Mouse (Mus musculus) granulocyte monocyte progenitor cell, adult 5-6 weeks (primary cell): ENCODE data around the gene Olfr1404. TPM values are rescaled to one million over a fixed set of nuclear protein-coding genes. Genes with fewer than 3 reads are reported as not detected.
"Not testable (repeated sequence)": the region's sequence is repeated elsewhere in the genome, so short reads cannot be mapped to it uniquely, and the experiment has no call there.

Experiments
- ATAC-seq: replicated peaks from 2 replicates; pipeline ENCODE4 v1.8.0; 2016; ENCODE audit warnings: mild to moderate bottlenecking, moderate TSS enrichment, inconsistent platforms; ENCODE audit not compliant: poor library complexity, severe bottlenecking
- total RNA-seq, 2 experiments: library from RNA; stranded (forward) in 1 of 2; stranded (reverse) in 1 of 2; fragments of 200-712, 200-1000 nt in 1 of 2; fragments of >200 nt in 1 of 2; fragmentation: Nextera tagmentation in 1 of 2; gene quantifications; 2 replicates each; pipeline ENCODE4 v1.2.3; 2014 to 2017

Gene Olfr1404
- total RNA-seq (2014; fragmentation: Nextera tagmentation), result not detected in 2 replicates
- total RNA-seq (2017), result not detected in 2 replicates

DNA sequence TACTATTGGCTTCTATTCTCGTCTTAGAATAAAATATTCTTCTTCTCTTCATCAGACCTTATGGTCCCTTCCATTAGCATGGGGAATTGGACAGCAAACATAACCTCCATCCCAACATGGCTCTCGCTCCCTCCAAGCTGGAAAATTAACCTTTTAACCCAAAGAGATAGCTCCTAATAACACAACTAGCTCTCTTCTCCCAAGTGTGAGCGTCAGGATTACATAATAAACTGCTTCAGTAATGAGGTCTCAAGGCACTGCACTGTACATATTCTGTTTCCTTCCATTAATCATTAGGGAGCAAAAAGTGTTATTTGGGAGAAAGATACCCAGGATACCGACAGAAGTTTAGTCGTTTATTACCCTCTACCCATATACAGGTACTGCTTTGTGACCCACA, at the start of gene Olfr1404:
Olfr1404 (plus strand) TSS at position 301 of the 400 bp plus-strand sequence.
- no peak for ATAC-seq

DNA sequence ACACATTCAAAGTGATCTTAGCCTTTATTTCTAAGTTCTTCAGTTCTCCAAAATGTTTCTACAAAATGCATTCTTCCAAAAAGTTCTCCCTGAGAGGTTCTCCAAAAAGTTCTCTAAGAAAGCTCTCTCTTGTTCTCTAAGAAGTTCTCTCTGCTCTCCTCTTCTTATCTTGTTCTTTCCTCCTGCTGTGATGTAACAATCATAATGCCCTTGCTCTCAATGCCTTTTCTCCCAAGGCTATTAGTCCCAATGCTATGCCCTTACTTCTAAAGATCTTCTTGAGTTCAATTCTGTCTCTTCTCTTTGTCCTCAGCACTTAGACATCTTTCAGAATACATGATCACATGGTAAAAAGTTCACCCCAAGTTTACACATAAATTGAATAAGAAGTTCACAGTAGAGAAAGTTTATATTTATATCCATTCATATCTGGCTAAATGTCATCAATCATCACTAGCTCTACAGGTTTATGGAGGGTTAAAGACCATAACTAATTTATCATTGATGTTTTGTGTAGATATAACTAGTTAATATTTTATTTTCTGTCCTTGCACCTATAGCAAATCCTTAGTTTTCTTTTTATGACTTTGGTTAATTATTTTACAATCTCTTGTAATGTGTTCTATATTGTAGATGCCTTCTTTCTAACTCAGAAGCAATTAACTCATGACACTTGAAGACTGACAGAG, 37.9 kb upstream of the Olfr1404 start:
- ATAC-seq, result no peak

DNA sequence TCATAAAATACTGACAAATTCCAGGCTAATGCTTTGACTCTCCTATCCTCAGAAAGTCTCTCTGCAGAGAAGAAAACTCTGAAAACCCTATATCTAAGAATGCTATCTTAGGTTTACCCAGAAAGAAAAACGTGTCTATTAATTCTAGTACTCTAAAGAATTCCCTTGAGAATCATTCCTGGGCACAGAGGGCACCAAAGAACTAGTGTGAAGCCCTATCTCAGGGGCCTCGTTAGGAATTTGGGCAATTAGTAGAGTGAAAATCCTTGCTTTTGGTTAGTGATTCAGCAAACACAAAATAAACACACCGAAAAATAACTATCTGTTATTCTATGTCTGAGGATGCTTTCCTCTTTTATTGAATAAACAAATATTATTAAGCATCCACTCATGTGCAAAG, 21.7 kb upstream of the Olfr1404 start, which contains the start of gene Olfr1406:
Olfr1406 (minus strand) TSS at position 101 of the 400 bp plus-strand sequence.
- ATAC-seq, result no peak

DNA sequence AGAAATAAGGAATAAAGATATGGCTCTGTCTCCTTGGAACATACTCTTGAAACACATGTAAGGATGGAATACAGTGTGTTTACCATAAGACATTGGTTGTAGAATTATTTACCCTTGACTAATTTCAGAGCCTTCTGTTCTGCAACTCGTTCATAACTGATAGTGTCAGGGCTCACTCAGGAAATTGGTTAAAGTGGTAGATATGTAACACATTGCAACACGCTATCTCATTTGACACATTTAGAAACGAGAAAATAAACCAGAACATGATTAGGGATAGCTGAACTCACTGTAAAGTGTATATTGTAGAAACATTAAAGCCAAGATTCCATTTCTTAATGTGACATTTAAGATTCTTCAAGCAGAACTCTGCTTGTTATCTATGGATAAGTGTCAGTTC, 20.1 kb upstream of the Olfr1404 start:
- ATAC-seq, result no peak; the same call in 1 of the 2 replicates

DNA sequence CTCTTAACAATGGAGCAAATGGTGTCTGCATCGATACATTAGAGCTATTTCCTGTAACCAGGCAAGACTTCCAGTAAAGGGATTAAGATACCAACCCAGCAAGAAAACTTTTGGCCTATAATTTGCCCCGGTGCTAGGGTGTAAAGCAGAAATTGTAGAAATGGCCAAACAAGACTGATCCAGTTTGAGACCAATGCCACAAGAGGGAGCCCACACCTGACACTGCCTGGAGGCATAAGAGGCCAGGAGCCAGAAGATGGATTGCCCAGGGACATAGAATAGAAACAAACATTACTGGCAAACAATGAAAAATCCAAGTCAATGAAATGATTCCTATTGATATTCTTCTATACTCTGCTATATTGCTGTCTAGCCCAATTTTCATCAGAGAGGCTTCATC, 15.8 kb upstream of the Olfr1404 start:
- no peak for ATAC-seq

DNA sequence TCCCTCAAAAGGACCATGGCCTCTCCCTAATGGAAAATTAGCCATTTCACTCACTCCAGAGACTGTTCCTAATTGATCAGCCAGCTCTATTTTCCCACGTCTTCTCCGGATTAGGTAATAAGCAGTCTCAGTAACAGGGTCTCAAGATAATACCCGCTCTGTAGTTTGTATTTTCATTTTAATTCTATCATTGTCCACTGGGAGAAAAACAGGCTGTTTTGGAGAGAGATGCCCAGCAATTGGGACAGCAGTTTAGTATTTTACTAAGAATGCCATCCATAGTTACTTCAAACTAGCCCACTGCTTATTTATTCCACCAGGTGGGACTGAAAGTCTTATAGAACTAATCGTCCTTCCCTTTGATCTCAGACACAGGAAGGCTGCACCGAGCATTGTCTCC, 14.7 kb upstream of the Olfr1404 start, which contains the start of gene Olfr218:
Olfr218 (plus strand) TSS at position 301 of the 400 bp plus-strand sequence.
- ATAC-seq, result no peak

DNA sequence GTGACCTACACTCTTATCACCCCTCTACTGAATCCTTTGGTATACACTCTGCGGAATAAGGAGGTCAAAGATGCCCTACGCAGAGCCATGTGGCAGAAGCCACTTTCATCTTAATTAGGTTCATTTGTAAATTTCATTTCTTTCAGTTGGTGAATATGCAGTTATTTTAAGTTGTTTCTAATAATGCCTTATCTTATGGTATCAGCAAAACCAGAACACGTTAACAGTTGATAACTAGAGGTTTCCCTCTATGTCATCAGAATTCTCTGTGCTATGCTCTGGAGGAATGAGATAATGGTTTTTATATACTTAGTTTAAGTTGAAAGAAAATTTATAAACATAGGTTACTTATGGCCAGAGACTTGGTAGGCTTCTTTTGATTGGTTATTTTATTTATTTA, 4.3 kb downstream of the Olfr1404 start:
- no peak for ATAC-seq

DNA sequence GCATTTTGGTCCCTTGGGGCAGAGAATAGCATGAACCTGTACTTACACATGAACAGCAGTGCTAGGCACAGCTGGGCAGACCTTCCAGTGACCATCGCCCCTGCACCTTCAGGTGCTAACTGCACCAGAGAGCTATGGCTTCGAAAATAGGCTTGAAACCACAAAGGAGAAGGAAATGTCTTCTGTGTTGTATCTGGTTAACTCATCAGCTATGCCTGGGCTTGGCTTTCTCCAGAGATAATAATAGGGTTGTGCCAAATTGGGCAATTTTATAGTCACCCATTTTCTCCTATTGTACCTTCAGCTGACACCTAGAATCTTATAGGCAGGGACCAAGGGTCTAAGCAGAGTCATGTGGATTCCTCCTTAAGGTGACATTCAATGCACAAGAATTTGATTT, 14.9 kb downstream of the Olfr1404 start, which contains the start of gene Fcer1a:
Fcer1a (minus strand) TSS at position 134 of the 400 bp plus-strand sequence.
- no peak for ATAC-seq

DNA sequence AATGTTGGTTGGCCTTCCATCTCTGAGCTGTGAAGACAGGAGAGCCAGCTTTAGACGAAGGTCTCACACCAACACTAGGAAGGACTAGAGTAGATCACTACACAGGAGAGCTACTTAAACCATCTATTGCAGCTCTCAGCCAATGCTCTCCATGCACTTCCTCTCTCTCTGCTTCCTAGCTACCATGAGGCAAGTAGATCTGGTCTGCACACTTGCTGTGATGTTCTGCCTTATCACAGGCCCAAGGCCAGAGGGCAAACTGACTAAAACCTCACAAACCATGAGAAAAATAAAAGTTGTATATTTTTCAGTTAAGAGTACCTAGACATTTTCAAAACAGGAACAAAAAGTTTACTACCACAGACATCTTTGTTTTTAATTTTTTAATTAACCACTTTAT, 24.8 kb downstream of the Olfr1404 start:
- ATAC-seq, result not testable (repeated sequence)

DNA sequence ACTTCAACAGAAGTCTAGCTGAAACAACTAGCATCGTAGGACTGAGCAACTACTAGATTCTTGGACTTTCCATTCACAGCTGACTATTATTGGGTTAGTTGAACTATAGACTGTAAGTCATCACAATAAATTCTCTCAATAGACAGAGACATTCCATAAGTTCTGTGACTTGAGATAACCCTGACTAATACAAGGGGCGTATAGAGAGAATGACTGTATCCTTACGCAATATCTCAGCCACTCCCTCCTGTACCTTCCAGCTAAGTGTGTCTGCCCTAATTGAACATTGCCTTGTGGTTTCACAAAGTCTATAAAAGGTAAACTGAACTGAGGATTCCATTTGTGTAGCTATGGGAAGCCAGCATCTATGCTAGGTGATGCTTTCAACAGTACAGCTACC, 37.7 kb downstream of the Olfr1404 start:
- ATAC-seq, result no peak

DNA sequence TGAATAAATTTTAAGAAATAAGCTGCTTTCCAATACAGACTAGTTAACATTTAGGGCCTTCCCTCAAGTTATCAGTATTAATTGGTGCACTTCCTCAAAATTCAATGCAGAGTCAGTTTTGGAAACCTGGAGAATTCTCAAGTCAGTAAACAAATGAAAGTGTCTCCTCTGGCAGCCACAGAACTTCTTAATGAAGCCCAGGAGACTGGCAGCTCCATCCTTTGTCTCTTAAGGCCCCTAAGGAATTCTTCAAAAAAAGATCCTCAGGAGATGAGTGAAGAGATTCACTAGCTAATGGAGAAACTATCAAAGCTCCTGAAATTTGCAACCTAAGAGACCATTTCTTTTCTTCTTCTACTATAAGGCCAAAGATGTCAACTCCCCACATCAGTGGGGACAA, 53.5 kb downstream of the Olfr1404 start, which contains the start of gene Olfr418:
Olfr418 (plus strand) TSS at position 301 of the 400 bp plus-strand sequence.
- ATAC-seq, result no peak

Other genes with a start within 250 kb of the Olfr1404 start
- gene Olfr1408, start 75.0 kb upstream of the Olfr1404 start, total RNA-seq (2014; fragmentation: Nextera tagmentation), result not detected in 2 replicates
- gene Olfr1408, start 75.0 kb upstream of the Olfr1404 start, total RNA-seq (2017), result not detected in 2 replicates
- not detected in 2 replicates for gene Olfr1406, start 21.8 kb upstream of the Olfr1404 start, total RNA-seq (2014; fragmentation: Nextera tagmentation)
- gene Olfr1406, start 21.8 kb upstream of the Olfr1404 start, total RNA-seq (2017), result not detected in 2 replicates
- not detected in 2 replicates for gene Olfr218, start 14.6 kb upstream of the Olfr1404 start, total RNA-seq (2014; fragmentation: Nextera tagmentation)
- not detected in 2 replicates for gene Olfr218, start 14.6 kb upstream of the Olfr1404 start, total RNA-seq (2017)
- 16.6 TPM in 1 of 2 replicates, not detected in the other for gene Fcer1a, start 14.8 kb downstream of the Olfr1404 start, total RNA-seq (2014; fragmentation: Nextera tagmentation)
- gene Fcer1a, start 14.8 kb downstream of the Olfr1404 start, total RNA-seq (2017), result 3.9 and 5.7 TPM in 2 replicates
- not detected in 2 replicates for gene Olfr418, start 53.6 kb downstream of the Olfr1404 start, total RNA-seq (2014; fragmentation: Nextera tagmentation)
- gene Olfr418, start 53.6 kb downstream of the Olfr1404 start, total RNA-seq (2017), result not detected in 2 replicates
- not detected in 2 replicates for gene Mptx2, start 65.4 kb downstream of the Olfr1404 start, total RNA-seq (2014; fragmentation: Nextera tagmentation)
- not detected in 2 replicates for gene Mptx2, start 65.4 kb downstream of the Olfr1404 start, total RNA-seq (2017)
- gene Ackr1, start 121.4 kb downstream of the Olfr1404 start, total RNA-seq (2014; fragmentation: Nextera tagmentation), result not detected in 2 replicates
- gene Ackr1, start 121.4 kb downstream of the Olfr1404 start, total RNA-seq (2017), result not detected in 2 replicates
- 59.1 and 67.7 TPM in 2 replicates for gene Aim2, start 138.5 kb downstream of the Olfr1404 start, total RNA-seq (2014; fragmentation: Nextera tagmentation)
- gene Aim2, start 138.5 kb downstream of the Olfr1404 start, total RNA-seq (2017), result 80.6 and 90.7 TPM in 2 replicates
- gene Cadm3, start 155.3 kb downstream of the Olfr1404 start, total RNA-seq (2014; fragmentation: Nextera tagmentation), result not detected in 2 replicates
- 0.26 TPM in 1 of 2 replicates, not detected in the other for gene Cadm3, start 155.3 kb downstream of the Olfr1404 start, total RNA-seq (2017)